Mouse (Mus musculus) pancreas, adult 10 weeks (tissue): Measurements from ENCODE around the gene Pde6d. TPM values are rescaled to one million over a fixed set of nuclear protein-coding genes. Genes with fewer than 3 reads are reported as not detected.

Source experiments
- polyA plus RNA-seq: library from polyadenylated mRNA; stranded (reverse); fragments of 350-450 nt; fragmentation: Illumina TruSeq; extraction: RNeasy Lipid Tissue Mini Kit (QIAGEN cat#74804); gene quantifications from one replicate; pipeline ENCODE4 v1.2.3, GENCODE M21; 2015; ENCODE audit warnings: low read depth, low replicate concordance; ENCODE audit not compliant: insufficient read depth

The Pde6d gene
- polyA plus RNA-seq = 5.8 TPM

DNA sequence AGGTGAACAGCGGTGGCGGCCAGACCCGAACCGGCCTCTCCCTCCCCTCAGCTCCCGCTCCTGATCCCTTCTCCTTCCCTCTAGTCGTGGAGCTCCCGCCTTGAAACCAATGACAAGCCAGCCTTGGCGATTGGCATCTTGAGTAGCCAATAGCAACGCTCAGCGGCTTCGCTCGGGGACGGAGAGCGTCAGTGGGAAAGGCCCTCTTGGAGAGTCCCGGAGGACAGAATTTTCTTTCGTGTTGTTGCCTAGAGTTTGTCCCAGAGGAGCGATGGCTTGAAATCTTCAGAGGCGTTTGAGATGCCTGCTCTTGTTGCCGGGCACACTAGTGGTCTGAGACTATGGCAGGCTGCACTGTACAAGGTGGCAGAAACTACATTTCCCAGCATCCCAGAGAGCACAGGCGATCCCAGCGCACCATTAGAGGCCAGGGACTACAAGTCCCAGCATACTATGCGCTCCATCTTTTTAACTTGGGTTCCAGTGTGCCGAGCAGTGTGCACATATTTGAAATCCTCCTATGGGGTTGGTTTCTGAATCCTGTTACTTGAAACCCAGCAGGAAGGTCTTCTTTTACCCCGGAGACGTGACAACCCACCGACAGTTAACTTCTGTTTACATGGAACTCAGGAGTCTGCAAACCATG lies at the start of gene Pde6d, which contains the start of gene Cops7b:
TSS of gene Pde6d (minus strand) at position 179 of the 646 bp plus-strand sequence.
TSS of gene Cops7b (plus strand) at position 454 of the 646 bp plus-strand sequence.

DNA sequence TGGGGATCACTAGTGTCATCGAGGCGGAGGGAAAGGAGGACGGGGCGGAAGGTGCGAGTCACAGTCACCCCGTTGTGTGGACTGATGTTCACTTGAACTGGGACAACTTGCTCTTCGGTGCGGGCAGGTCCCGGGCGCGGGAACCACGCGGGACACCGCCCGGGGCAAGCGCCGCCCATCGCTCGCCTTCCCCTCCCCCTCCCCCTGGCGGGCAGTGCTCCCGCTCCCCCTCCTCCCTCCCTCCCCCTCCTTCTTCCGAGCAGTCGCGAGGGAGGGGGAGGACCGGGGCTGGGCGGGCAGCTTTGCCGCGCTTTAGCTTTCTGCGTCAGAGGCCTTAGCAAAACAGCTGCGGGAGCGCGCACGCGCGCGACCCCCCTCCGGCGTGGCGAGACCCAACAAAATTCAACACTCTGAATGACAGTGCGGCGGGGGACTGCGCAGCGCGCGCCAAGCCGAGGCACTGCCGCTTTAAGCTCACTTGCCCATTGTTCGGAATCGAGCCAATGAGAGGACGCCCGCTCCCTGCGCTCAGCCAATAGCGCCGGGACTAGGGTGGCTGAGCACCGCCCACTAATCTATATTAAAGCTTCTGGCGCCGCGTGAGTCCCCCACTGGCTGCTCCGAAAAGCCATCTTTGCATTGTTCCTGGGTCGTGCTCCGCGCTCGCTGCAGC lies 56.2 kb downstream of the Pde6d start, which contains the start of gene Ptma:
TSS of gene Ptma (plus strand) at position 611 of the 673 bp plus-strand sequence.

Other genes starting within 250 kb of the Pde6d start
- gene Ncl, start 223.2 kb downstream of the Pde6d start, polyA plus RNA-seq = 37.5 TPM
- not detected for gene Nmur1, start 156.4 kb downstream of the Pde6d start, polyA plus RNA-seq
- not detected for gene Tex44, start 156.3 kb downstream of the Pde6d start, polyA plus RNA-seq
- gene Ptma, start 55.9 kb downstream of the Pde6d start, polyA plus RNA-seq = 214 TPM
- 3.7 TPM for gene Cops7b, start 275 bp upstream of the Pde6d start, polyA plus RNA-seq
- not detected for gene Nppc, start 87.9 kb upstream of the Pde6d start, polyA plus RNA-seq
- gene Dis3l2, start 121.2 kb upstream of the Pde6d start, polyA plus RNA-seq = 2.9 TPM